Mouse (Mus musculus): ENCODE data around the gene Aebp2.

Gene Aebp2

GRCm38 (mm10) chr6:140606534-140606933 is 15.9 kb upstream of the Aebp2 start:
- DNase-seq (ENCODE audit: low spot score in 2 of 2) = no peak

DNA sequence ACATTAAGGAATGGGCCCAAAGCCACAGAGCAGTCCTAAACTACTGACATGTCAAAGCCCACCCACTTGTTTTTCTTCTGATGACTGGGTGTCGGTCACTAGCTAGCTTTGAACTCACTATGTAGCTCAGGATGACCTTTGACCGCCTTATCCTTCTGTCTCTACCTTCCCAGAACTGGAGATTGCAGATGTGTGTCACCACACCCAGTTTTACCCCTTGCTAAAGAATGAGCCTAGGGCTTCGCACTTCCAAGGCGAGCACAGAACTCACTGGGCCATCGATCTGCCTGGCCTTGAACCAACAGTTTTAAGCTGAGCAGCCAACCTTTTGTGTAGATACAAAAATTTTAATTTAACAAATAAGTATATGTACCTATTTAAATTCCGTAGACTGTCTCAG is 13.8 kb upstream of the Aebp2 start:
- no peak for DNase-seq (ENCODE audit: low spot score in 2 of 2)

GRCm38 (mm10) chr6:140609533-140609932 is 12.9 kb upstream of the Aebp2 start:
- DNase-seq (ENCODE audit: low spot score in 2 of 2) = no peak

GRCm38 (mm10) chr6:140610117-140610516 is 12.3 kb upstream of the Aebp2 start:
- no peak for DNase-seq (ENCODE audit: low spot score in 2 of 2)

GRCm38 (mm10) chr6:140611282-140611681 is 11.2 kb upstream of the Aebp2 start:
- DNase-seq (ENCODE audit: low spot score in 2 of 2) = no peak

GRCm38 (mm10) chr6:140611893-140612473 is 10.5 kb upstream of the Aebp2 start:
- DNase-seq (ENCODE audit: low spot score in 2 of 2) = no peak

GRCm38 (mm10) chr6:140613822-140614221 is 8.6 kb upstream of the Aebp2 start:
- DNase-seq (ENCODE audit: low spot score in 2 of 2) = no peak

DNA sequence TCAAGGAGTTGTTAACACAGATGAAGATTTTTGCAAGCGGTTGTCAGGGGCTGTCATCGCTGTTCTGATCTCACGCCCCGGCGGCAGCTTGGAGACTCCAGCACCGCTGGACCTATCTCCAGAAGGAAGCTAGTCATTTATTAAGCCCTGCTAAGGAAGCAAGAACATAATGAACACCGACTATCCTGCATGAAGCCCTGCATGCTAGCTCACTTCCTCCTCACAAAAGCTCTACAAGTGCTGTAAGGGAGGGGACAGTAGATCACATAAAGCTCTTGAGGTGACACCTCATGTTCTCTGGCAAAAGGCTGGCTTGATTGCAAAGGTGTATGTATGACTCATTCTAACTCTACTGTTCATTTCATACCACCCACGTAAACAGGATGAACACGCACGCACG is 7.8 kb upstream of the Aebp2 start:
- no peak for DNase-seq (ENCODE audit: low spot score in 2 of 2)

DNA sequence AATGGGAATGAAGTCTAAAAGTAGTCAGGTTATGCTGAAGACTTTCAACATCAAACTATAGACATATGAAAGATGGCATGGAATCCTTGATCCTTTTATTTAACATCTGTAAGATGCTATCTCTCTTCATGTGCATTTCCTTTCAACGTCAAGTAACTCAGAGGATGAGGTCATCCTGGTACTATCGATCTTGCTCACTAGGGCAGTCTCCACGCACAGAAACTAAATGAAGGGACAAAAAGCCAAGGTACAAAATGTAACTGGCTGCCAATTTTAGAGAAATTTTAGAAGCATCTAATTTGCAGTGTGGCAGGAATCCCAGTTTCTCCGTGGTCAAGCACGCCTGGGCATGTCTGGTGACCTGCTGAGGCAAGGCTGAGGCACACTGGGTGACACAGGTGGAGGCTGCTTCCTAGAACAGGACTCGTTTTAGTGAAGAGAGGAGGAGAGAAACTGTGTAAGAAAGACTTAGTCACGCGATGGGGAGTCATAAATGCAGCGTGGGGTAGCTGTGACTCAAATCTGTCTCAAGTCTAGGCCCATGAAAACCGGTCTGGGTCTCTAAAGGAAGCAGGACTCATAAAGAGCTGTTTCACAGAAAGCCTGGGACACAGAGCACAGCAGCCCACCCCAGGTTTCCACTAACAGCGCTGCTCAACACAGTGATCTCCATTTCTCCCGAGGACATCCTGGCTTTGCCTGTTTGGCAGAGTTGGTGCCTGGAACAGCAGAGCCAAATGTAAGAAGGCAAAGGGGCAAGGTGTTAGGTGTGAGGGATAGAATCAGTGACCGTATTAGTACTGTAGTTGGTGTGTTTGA is 1.7 kb upstream of the Aebp2 start:
- DNase-seq (ENCODE audit: low spot score in 2 of 2) = no peak

GRCm38 (mm10) chr6:140621622-140622021 is 841 bp upstream of the Aebp2 start:
- no peak for DNase-seq (ENCODE audit: low spot score in 2 of 2)

- peak; percentile 80 to 94 for DNase-seq (ENCODE audit: low spot score in 2 of 2)
Measured at GRCm38 (mm10) chr6:140623226-140624095, 998 bp downstream of the Aebp2 start.

DNA sequence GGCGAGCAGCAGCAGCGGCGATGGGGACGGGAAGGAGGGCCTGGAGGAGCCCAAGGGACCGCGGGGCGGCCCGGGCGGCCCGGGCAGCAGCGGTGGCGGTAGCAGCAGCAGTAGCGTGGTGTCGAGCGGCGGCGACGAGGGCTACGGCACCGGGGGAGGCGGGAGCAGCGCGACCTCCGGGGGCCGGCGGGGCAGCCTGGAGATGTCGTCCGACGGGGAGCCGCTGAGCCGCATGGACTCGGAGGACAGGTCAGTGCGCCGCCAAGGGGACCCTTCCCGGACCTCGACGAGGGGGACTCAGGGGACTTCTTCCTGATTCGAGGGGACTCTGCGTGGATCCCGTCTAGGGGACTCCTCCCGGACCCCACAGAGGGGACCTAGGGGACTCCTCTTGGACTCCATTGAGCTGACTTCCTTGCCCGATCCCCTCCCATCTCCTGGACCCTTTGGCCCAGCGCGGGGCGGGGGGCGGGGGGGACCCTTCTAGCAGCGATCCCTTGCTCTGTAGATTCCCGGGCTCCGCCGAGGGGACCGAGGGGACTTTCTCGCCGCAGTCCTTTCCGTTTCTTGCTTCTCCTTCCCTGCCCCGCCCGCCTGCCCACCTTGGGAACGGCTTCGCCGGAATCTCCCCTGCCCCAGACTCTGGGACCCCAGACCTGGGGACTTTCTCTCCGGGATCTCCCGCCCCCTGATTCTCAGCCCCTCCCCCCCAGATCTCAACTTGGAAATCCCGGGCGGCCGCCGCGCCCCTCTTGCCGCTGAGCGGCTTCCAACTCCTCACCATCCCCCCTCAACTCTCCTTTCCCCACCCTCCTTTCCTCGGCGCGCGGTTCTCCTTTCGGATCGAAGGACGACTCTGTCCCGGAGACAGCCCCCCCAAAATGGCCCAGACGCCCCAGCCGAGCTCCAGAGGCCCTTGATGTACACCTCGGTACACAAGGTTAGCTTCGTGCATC is 1.9 kb downstream of the Aebp2 start:
- DNase-seq (ENCODE audit: low spot score in 2 of 2) = peak in 1 of 2 experiments; percentile 37

DNA sequence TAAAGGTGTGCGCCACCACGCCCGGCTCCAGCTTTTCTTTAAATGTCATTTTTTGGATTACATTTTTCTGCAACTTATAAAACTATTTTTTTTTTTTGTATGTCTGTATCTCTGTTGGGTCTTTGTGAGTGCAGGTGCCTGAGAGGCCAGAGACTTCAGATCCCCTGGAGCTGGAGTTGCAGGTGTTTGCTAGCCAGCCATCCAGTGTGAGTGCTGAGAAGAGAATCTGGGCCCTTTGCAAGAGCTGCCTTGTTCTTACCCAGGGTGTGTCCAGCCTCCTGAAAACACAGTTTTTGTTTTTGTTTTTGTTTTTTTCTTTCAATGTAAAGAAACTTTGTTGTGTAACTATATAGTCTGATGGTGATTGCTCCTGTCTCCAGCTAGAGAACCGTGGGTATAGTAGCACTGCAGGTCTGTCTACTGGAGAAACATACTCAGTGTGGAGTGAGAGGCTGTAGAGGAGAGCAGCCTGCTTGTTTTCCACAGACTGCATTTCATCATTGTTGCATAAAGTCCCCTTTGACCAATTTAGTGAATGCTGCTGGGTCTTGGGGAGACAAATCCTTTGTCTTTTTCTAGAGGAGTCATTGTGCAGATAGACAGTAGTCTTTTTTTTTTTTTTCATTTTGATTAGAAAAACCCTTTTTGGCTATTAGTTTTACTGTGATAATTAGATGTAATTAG is 6.9 kb downstream of the Aebp2 start:
- no peak for DNase-seq (ENCODE audit: low spot score in 2 of 2)

GRCm38 (mm10) chr6:140630306-140630705 is 7.8 kb downstream of the Aebp2 start:
- DNase-seq (ENCODE audit: low spot score in 2 of 2) = no peak

GRCm38 (mm10) chr6:140633616-140634015 is 11.2 kb downstream of the Aebp2 start:
- no peak for DNase-seq (ENCODE audit: low spot score in 2 of 2)

DNA sequence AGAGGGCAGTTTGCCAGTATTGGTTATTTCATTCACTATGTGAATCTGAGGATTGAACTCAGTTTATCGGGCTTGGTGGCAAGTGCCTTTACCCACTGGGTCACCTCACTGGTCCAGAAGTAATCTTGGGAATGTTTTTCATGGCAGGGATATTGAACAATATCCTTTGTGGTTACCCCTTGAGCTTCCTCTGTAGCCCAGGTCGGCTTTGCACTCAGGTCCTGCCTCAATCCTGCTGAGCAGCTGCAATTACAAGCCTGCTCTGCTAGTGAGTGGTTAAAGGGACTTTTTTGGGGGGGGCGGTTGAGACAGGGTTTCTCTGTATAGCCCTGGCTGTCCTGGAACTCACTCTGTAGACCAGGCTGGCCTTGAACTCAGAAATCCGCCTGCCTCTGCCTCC is 13.8 kb downstream of the Aebp2 start:
- no peak for DNase-seq (ENCODE audit: low spot score in 2 of 2)

DNA sequence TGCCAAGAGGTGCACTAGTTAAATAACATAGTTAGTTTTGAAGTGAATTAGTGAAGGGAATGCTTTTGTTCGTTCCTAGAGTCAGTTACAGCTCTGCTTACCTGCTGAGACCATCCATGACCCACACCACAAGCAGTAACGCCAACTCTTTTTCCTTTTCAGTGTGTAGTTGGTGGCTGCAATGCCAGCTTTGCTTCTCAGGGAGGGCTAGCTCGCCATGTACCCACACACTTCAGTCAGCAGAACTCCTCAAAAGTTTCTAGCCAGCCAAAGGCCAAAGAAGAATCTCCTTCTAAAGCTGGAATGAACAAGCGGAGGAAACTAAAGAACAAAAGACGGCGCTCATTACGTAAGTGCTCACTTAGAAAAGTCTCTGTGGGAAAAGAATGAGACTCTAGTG is 19.5 kb downstream of the Aebp2 start:
- DNase-seq (ENCODE audit: low spot score in 2 of 2) = no peak

- no peak for DNase-seq (ENCODE audit: low spot score in 2 of 2)
Measured at GRCm38 (mm10) chr6:140642655-140643054, 20.2 kb downstream of the Aebp2 start.

DNA sequence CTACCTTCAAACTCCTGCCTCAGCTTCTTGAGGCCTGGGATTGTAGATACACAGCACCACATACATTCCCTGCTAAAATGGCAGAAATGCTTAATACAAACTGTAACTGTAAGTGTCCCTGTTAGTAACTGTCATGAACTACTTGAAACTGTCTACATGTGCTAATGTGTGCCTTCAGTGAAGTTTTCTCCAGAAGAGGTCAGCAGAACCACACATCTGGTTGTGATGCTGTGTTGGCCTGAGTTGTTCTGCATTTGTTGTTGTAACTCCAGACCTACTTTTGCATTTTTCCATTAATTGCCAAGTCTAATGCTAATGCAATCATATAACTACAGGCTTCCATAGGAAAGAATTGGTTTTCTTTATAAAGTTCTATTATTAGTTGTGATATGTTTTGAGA is 23.5 kb downstream of the Aebp2 start:
- DNase-seq (ENCODE audit: low spot score in 2 of 2) = no peak

DNA sequence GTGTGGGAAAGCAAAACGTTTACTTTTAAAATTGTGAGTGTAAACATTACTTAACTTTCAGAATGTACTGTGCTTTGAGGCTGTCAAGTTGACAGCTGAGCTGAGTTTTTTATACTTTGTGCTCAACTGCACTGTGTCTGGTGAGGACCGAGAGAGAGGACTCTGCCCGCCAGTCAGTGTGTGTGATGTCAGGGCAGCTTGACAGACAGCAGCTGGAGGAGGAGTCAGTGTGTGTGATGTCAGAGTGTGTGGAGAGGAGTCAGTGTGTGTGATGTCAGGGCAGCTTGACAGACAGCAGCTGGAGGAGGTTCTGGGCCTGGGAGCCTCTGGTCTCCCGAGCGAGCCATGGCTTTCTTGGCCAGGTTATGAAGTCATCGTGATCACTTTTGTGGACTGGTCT is 24.4 kb downstream of the Aebp2 start:
- DNase-seq (ENCODE audit: low spot score in 2 of 2) = no peak

- DNase-seq (ENCODE audit: low spot score in 2 of 2) = no peak
Measured at GRCm38 (mm10) chr6:140649812-140650211, 27.3 kb downstream of the Aebp2 start.

Measured in cerebellum, postnatal 4 days (tissue).